Mouse (Mus musculus): ENCODE data around the gene Hcar1. TPM values are rescaled to one million over a fixed set of nuclear protein-coding genes. Genes with fewer than 3 reads are reported as not detected.

The Hcar1 gene
- 0.17 and 0.24 TPM in 2 replicates for polyA plus RNA-seq (2015; fragmentation: Nextera tagmentation; extraction: Ambion mirVana)

GRCm38 (mm10) chr5:123879928-123880327 lies at the start of gene Hcar1:
Gene Hcar1 (minus strand): TSS chr5:123880020.
- no peak for ATAC-seq (ENCODE audit: low FRiP score, low read depth)
- no peak within 1 kb of the TSS for H3K27ac ChIP-seq
- peak within 1 kb of the TSS; percentile 25; the same call in 1 of the 2 replicates for H3K9ac ChIP-seq
- peak within 1 kb of the TSS; percentile 28 for H3K4me2 ChIP-seq (replicated peaks)
- no peak within 1 kb of the TSS for H3K4me3 ChIP-seq
- no peaks in the 10 kb centered on the region for H3K27me3 ChIP-seq
- H3K9me3 ChIP-seq = no peaks in the 10 kb centered on the region
- no peaks in the 10 kb centered on the region for H3K36me3 ChIP-seq
- 53% methylated on average over 12 of the region's 12 CpGs for WGBS
- H3K4me1 ChIP-seq = peaks cover 34% of the 10 kb centered on the region

- WGBS = 94% methylated on average over 9 of the region's 9 CpGs
- Histone ChIP-seq H3K4me3 (no peak within 1 kb of the TSS), H3K27me3 (no peaks in the 10 kb centered on the region), H3K4me2 (replicated peaks) (no peak within 1 kb of the TSS), H3K27ac (no peak within 1 kb of the TSS), H3K4me1 (peaks cover 4% of the 10 kb centered on the region), H3K9me3 (no peaks in the 10 kb centered on the region), H3K9ac (no peak within 1 kb of the TSS), H3K36me3 (peaks cover 73% of the 10 kb centered on the region)
- ATAC-seq (ENCODE audit: low FRiP score, low read depth) = no peak
Observed at GRCm38 (mm10) chr5:123927118-123927517, 47.3 kb upstream of the Hcar1 start, which contains the start of gene Gm43518. Gene Gm43518 (plus strand): TSS chr5:123927418.

- no peak for ATAC-seq (ENCODE audit: low FRiP score, low read depth)
- Histone ChIP-seq H3K27ac (no peak overlapping the region), H3K9ac (no peak overlapping the region), H3K9me3 (no peaks in the 10 kb centered on the region), H3K36me3 (peaks cover 95% of the 10 kb centered on the region), H3K27me3 (no peaks in the 10 kb centered on the region), H3K4me3 (no peak overlapping the region), H3K4me2 (replicated peaks) (no peak overlapping the region), H3K4me1 (no peaks in the 10 kb centered on the region)
- 88% methylated on average over 6 of the region's 6 CpGs for WGBS
Observed at GRCm38 (mm10) chr5:123922112-123922511, 42.3 kb upstream of the Hcar1 start.

GRCm38 (mm10) chr5:123914852-123915251 lies 35.0 kb upstream of the Hcar1 start:
- Histone ChIP-seq H3K36me3 (peaks cover 94% of the 10 kb centered on the region), H3K4me1 (no peaks in the 10 kb centered on the region), H3K27me3 (no peaks in the 10 kb centered on the region), H3K27ac (no peak overlapping the region), H3K4me2 (replicated peaks) (no peak overlapping the region), H3K9ac (no peak overlapping the region), H3K9me3 (no peaks in the 10 kb centered on the region), H3K4me3 (no peak overlapping the region)
- 86% methylated on average over 3 of the region's 3 CpGs for WGBS
- ATAC-seq (ENCODE audit: low FRiP score, low read depth) = no peak

- peak overlapping the region; percentile 73 for H3K4me3 ChIP-seq
- H3K27me3 ChIP-seq = no peaks in the 10 kb centered on the region
- WGBS = 4% methylated on average over 10 of the region's 10 CpGs
Observed at GRCm38 (mm10) chr5:123907631-123907977, 27.8 kb upstream of the Hcar1 start.

GRCm38 (mm10) chr5:123906976-123907630 lies 27.3 kb upstream of the Hcar1 start, which contains the start of gene Denr:
Gene Denr (plus strand): TSS chr5:123907175.
- H3K9me3 ChIP-seq = no peaks in the 10 kb centered on the region

More at GRCm38 (mm10) chr5:123907631-123907977, 27.8 kb upstream of the Hcar1 start:
- ATAC-seq (ENCODE audit: low FRiP score, low read depth) = 0 out of 2 replicates have a peak, but pooled peaks have one; percentile 8
- Histone ChIP-seq H3K27ac (peak overlapping the region; percentile 87; the same call in 1 of the 2 replicates), H3K4me1 (peaks cover 17% of the 10 kb centered on the region), H3K9ac (peak overlapping the region; percentile 99), H3K4me2 (replicated peaks) (peak overlapping the region; percentile 94), H3K9me3 (no peaks in the 10 kb centered on the region), H3K36me3 (peaks cover 44% of the 10 kb centered on the region)

GRCm38 (mm10) chr5:123906146-123906975 lies 26.5 kb upstream of the Hcar1 start:
- WGBS = 71% methylated on average over 17 of the region's 17 CpGs
- ATAC-seq (ENCODE audit: low FRiP score, low read depth) = no peak
- Histone ChIP-seq H3K4me2 (replicated peaks) (peak overlapping the region; percentile 51), H3K4me1 (peaks cover 17% of the 10 kb centered on the region), H3K9me3 (no peaks in the 10 kb centered on the region), H3K27ac (no peak overlapping the region), H3K9ac (no peak overlapping the region), H3K27me3 (no peaks in the 10 kb centered on the region), H3K36me3 (peaks cover 32% of the 10 kb centered on the region), H3K4me3 (peak overlapping the region; percentile 73)

More at GRCm38 (mm10) chr5:123906976-123907630, 27.3 kb upstream of the Hcar1 start, which contains the start of gene Denr:
- Histone ChIP-seq H3K4me2 (replicated peaks) (peak within 1 kb of the TSS; percentile 94), H3K4me1 (peaks cover 17% of the 10 kb centered on the region), H3K27me3 (no peaks in the 10 kb centered on the region), H3K36me3 (peaks cover 40% of the 10 kb centered on the region), H3K9ac (peak within 1 kb of the TSS; percentile 99), H3K4me3 (peak within 1 kb of the TSS; percentile 73), H3K27ac (peak within 1 kb of the TSS; percentile 87)
- ATAC-seq (ENCODE audit: low FRiP score, low read depth) = peak; percentile 94
- 0% methylated on average over 59 of the region's 61 CpGs for WGBS

GRCm38 (mm10) chr5:123904059-123904672 lies 24.3 kb upstream of the Hcar1 start:
- no peak overlapping the region for H3K27ac ChIP-seq
- H3K9me3 ChIP-seq = no peaks in the 10 kb centered on the region
- H3K9ac ChIP-seq = no peak overlapping the region
- no peak overlapping the region for H3K4me2 ChIP-seq (replicated peaks)
- no peak overlapping the region for H3K4me3 ChIP-seq
- peaks cover 10% of the 10 kb centered on the region for H3K36me3 ChIP-seq
- no peak for ATAC-seq (ENCODE audit: low FRiP score, low read depth)
- H3K4me1 ChIP-seq = peaks cover 16% of the 10 kb centered on the region
- whole genome bisulfite sequencing = 71% methylated on average over 11 of the region's 11 CpGs
- no peaks in the 10 kb centered on the region for H3K27me3 ChIP-seq

GRCm38 (mm10) chr5:123897352-123897751 lies 17.5 kb upstream of the Hcar1 start:
- Histone ChIP-seq H3K4me1 (peaks cover 3% of the 10 kb centered on the region; the same call in 1 of the 2 replicates), H3K27me3 (no peaks in the 10 kb centered on the region), H3K36me3 (no peaks in the 10 kb centered on the region), H3K9me3 (no peaks in the 10 kb centered on the region), H3K4me2 (replicated peaks) (no peak overlapping the region), H3K4me3 (no peak overlapping the region), H3K9ac (no peak overlapping the region), H3K27ac (no peak overlapping the region)
- 83% methylated on average over 13 of the region's 13 CpGs for WGBS
- no peak for ATAC-seq (ENCODE audit: low FRiP score, low read depth)

GRCm38 (mm10) chr5:123896395-123896794 lies 16.6 kb upstream of the Hcar1 start:
- 75% methylated on average over 11 of the region's 11 CpGs for WGBS
- Histone ChIP-seq H3K9me3 (no peaks in the 10 kb centered on the region), H3K27me3 (no peaks in the 10 kb centered on the region), H3K4me2 (replicated peaks) (no peak overlapping the region), H3K9ac (no peak overlapping the region), H3K4me1 (peaks cover 3% of the 10 kb centered on the region; the same call in 1 of the 2 replicates), H3K36me3 (no peaks in the 10 kb centered on the region), H3K27ac (no peak overlapping the region), H3K4me3 (no peak overlapping the region)
- no peak for ATAC-seq (ENCODE audit: low FRiP score, low read depth)

- Histone ChIP-seq H3K36me3 (no peaks in the 10 kb centered on the region), H3K27me3 (no peaks in the 10 kb centered on the region), H3K9me3 (no peaks in the 10 kb centered on the region), H3K4me2 (replicated peaks) (no peak overlapping the region), H3K4me1 (peaks cover 3% of the 10 kb centered on the region; the same call in 1 of the 2 replicates), H3K27ac (no peak overlapping the region), H3K4me3 (no peak overlapping the region), H3K9ac (no peak overlapping the region)
- ATAC-seq (ENCODE audit: low FRiP score, low read depth) = no peak
- WGBS = 88% methylated on average over 5 of the region's 5 CpGs
Observed at GRCm38 (mm10) chr5:123893520-123893919, 13.7 kb upstream of the Hcar1 start.

GRCm38 (mm10) chr5:123891669-123892068 lies 11.8 kb upstream of the Hcar1 start:
- WGBS = 47% methylated on average over 6 of the region's 6 CpGs

More at GRCm38 (mm10) chr5:123891669-123892068, 11.8 kb upstream of the Hcar1 start:
- ATAC-seq (ENCODE audit: low FRiP score, low read depth) = no peak
- no peaks in the 10 kb centered on the region for H3K36me3 ChIP-seq
- no peaks in the 10 kb centered on the region for H3K27me3 ChIP-seq
- H3K4me2 ChIP-seq (replicated peaks) = no peak overlapping the region
- no peak overlapping the region for H3K27ac ChIP-seq
- no peak overlapping the region for H3K4me3 ChIP-seq
- H3K9me3 ChIP-seq = no peaks in the 10 kb centered on the region
- peaks cover 3% of the 10 kb centered on the region; the same call in 1 of the 2 replicates for H3K4me1 ChIP-seq
- H3K9ac ChIP-seq = no peak overlapping the region

Data from limb, embryonic 13.5 days (tissue).